Mouse (Mus musculus) brain, embryonic 18.5 days (tissue): ENCODE data around the gene Grik3.

Source experiments
- DNase-seq: peaks from one replicate; pipeline ENCODE4 v3.0.0-alpha.2; 2012; ENCODE audit warnings: low read depth, low spot score

The Grik3 gene

GRCm38 (mm10) chr4:125490661-125491504 lies at the start of gene Grik3:
Gene Grik3 (plus strand): TSS chr4:125490700.
- DNase-seq, result no peak

- DNase-seq, result no peak
Measured at GRCm38 (mm10) chr4:125441821-125442220, 48.7 kb upstream of the Grik3 start.

GRCm38 (mm10) chr4:125444366-125444765 lies 46.1 kb upstream of the Grik3 start:
- no peak for DNase-seq

GRCm38 (mm10) chr4:125450602-125451321 lies 39.7 kb upstream of the Grik3 start:
- no peak for DNase-seq

- DNase-seq, result no peak
Measured at GRCm38 (mm10) chr4:125451821-125452220, 38.7 kb upstream of the Grik3 start.

- no peak for DNase-seq
Measured at GRCm38 (mm10) chr4:125456506-125456905, 34.0 kb upstream of the Grik3 start.

- DNase-seq, result no peak
Measured at GRCm38 (mm10) chr4:125457152-125458093, 33.1 kb upstream of the Grik3 start.

- DNase-seq, result no peak
Measured at GRCm38 (mm10) chr4:125459791-125460190, 30.7 kb upstream of the Grik3 start.

- DNase-seq, result no peak
Measured at GRCm38 (mm10) chr4:125469711-125470372, 20.7 kb upstream of the Grik3 start.

- no peak for DNase-seq
Measured at GRCm38 (mm10) chr4:125474903-125475302, 15.6 kb upstream of the Grik3 start.

GRCm38 (mm10) chr4:125478071-125478470 lies 12.4 kb upstream of the Grik3 start:
- DNase-seq, result peak; percentile 65

GRCm38 (mm10) chr4:125481256-125481655 lies 9.2 kb upstream of the Grik3 start:
- DNase-seq, result no peak

GRCm38 (mm10) chr4:125484131-125484530 lies 6.4 kb upstream of the Grik3 start:
- no peak for DNase-seq

GRCm38 (mm10) chr4:125485416-125486239 lies 4.9 kb upstream of the Grik3 start:
- DNase-seq, result no peak

GRCm38 (mm10) chr4:125486616-125487015 lies 3.9 kb upstream of the Grik3 start:
- no peak for DNase-seq

GRCm38 (mm10) chr4:125487031-125487430 lies 3.5 kb upstream of the Grik3 start:
- DNase-seq, result no peak

- no peak for DNase-seq
Measured at GRCm38 (mm10) chr4:125488796-125489637, 1.5 kb upstream of the Grik3 start.

- no peak for DNase-seq
Measured at GRCm38 (mm10) chr4:125489901-125490590, 454 bp upstream of the Grik3 start.
